Mouse (Mus musculus) skeletal muscle tissue, adult 2 months (tissue): ENCODE measurements at regions not wholly inside any gene's neighbourhood (a gene's known extent, or its start where the extent isn't known, plus 50 kb on each side); places are given as distances from the start of the nearest gene placed in this dataset.
"Not testable (repeated sequence)": the region's sequence is repeated elsewhere in the genome, so short reads cannot be mapped to it uniquely, and the experiment has no call there.

ENCODE experiments used
- DNase-seq: peaks from one replicate; pipeline ENCODE4 v3.0.0-alpha.2; 2012; ENCODE audit warnings: low read depth, low spot score

DNA sequence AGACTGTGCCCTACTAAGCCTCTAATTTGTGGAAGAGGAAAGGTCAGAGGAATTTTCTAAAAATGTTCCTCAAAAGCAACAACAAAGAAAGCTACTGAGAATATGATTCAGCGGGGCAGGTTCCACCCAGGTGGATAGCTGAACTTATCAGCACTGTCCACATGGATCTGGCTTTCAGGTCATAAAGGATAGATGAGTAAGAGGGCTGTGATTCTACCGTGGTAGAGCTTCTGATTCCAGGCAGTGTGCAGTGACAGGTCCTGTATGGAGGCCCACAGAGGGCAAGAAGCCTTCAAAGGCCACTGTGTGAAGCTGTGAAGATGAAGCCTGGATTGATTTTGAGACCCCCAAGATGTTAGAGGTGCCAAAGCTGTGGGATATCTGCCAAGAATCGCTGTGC lies 51.8 kb downstream of the Teddm3 start:
- DNase-seq: not testable (repeated sequence)

DNA sequence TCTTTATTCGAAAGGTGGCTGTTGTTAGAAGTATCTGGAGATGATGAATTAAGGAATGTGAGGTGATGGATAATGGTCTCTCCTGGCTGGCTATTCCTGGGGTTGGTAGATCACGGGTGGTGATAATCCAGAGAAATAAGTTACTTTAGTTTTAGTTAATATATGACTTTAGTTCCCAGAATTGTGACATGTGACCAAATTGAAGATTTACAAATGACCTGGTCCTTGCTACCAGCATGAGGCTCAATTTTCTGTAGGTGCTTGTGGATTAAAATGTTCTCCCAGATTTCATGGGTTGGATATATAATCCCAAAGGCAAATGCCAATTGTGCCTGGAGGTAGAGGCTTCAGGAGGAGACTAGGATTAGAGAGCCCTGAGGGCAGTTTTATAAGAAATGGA lies 53.7 kb downstream of the Teddm3 start:
- not testable (repeated sequence) for DNase-seq

DNA sequence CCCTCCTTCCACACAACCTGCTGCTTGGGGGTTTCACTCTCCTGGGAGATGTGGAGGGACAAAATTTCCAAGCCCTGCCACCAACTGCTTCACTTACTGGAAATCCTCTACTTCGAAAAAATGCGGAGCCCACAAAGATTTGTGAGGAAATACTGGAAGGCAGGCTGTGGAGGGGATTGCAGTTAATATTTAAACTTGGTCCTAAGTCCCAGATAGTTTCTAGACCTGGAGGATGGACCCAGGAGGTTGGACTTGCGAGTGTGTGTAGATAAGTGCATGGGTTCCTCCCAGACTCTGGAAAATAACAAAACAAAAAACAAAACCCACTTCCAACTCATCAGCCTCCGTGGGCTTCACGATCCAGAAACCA lies 79.0 kb downstream of the Teddm3 start:
- DNase-seq: no peak

DNA sequence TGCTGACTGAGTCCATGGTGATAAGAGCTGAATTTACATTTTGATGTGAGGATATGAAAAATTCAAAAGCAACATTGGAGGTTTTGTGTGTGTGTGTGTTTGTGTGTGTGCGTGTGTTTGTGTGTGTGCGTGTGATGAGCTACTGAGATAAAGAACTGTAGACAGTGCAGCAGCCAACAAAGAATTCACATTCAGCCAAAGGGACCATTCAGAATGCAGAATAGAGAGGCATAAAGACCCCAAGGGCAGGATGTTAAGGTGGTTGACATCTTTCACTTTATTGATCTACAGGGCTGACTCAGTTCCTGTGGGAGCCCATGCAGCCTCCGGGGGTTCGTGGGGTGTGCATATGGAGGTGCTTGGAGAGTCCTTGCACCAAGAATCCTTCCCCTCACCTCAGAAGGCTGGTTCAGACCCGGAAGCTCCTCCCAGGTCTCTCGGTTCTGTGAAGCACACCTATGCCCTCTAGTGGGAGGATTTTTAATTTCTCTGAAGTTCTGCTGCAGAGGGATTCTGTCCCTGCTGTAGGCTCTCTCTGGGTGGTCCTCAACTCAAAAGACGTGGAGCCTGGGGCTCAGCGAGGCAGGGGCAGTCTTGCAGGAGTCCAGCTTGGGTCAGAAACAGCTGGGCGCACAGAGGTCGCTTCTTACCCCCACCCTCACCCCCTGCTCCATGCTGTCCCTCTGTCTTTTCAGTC lies 79.6 kb downstream of the Teddm3 start:
- not testable (repeated sequence) for DNase-seq

DNA sequence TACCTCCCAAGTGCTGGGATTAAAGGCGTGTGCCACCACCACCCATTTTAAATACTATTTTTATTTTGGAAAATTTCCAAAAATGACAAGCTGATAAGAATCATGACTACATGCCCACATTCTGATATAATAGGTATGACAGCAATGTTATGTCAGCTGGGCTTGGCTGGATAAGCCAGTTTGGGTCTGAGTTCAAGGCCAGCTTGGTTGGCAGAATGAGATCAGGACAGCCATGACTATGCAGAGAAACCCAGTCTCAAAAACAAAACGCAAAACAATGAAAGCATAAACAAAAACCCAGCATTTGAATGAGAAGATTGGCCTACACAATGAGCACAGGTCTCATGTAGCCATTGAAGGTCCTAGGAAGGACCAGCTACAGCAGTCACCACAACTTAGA lies 93.6 kb downstream of the Teddm3 start:
- no peak for DNase-seq

DNA sequence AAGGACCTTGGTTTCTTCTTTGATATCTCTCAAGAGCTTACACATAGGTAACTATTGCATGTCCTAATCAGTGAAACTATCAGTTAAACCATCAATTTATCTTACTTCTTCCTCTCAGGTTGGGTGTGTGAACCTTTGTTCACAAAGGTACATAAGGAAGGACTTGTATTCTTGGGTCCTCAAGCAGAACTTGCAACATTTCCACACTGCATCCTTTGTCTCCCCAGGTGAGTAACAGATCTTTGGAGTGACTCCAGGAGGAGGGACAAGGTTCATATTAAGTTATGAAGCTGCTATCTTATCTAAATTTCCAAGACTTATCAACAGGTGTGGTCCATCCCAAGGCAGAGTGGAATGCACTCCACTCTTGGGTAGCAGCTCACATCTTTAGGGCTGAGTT lies 99.0 kb downstream of the Teddm3 start:
- no peak for DNase-seq

DNA sequence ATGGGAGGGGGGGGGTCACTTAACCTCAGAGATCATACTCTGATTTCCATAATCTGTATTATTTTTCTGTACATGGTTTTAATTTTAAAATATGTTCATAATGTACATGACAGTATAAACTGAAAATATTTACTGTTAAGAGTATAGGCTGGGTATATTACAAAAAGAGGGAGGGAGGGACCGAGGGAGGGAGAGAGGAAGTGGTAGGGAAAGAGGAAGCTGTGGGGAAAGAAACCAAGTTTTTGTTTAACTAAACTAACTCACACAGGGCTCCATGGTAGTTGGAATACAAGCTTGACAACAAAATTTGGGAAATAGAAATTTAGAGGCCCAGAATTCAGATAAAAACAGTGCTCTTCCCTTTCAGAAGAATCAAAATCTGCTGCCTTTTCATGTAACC lies 131.7 kb downstream of the Teddm3 start:
- not testable (repeated sequence) for DNase-seq

DNA sequence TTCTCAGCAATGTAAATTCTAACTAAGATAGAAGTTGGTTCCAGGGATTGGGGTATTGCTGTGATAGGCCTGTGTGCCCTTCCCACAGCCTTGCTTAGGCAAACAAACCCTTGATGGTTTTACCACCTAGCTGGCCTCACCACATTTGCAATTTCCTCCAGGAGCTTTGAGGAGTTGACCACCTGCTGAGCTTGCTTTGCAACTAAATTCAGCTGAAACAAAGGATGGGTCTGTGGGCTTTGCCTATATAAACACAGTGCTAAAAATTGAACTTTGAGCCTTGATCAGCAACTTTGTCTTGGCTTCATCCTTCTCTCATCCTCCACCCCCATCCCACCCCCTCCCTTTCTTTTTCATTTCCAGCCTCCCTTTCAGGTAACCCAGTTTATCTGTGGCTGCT lies 148.9 kb downstream of the Teddm3 start:
- no peak for DNase-seq

DNA sequence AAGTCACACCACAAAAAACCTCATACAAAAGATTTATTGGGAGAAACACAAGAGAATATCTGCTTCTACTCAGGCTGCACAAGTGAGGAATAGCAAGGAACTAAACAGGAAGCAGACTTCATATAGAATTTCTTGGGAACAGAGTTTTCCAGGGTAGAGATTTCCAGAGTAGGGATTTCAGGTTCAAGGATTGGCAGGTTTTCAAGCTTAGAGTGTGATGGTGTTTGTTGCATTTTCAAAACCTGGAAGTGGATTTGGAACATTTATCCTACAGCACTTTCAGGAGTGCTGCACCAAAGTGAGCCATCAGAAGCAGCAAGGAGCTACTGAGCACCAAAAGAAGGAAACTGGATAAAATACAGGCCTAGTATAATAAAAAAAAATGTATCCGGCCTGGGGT lies 152.7 kb downstream of the Teddm3 start:
- DNase-seq: no peak

DNA sequence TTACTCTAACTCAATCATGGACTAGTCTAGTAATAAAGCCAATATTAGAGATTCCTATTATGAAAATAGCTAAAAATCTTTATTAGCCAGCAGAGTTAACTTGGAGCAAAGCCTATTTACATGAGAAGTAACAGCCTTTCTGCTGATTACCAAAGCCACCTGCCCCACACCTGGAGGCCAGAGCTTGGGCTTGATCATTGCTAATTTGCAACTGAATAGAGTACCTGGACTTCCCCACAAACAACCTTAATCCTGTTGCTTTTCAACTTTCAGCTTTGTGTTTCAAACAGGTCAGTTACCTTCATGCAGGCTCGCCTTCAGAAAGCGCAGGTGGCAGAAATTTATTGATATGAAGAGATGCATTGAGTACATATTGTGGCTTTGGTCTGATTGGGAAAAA lies 163.3 kb downstream of the Teddm3 start:
- DNase-seq: no peak

DNA sequence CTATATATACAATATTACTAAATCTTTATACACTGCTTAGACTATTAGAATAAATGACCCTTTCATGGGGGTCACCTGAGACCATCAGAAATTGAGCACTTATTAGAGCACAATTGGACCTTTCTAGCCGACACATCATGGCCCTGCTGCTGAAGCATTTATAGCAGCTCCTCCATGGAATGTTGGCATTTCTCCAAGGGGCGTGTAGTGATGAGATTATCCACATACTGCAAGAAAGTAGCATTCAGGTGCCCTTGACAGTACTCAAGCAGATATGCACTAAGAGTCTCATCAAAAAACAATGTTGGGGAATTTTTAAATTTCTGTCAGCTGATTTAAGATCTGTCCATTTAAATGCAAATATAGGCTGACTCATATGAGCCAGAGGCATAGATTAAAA lies 178.4 kb downstream of the Teddm3 start:
- no peak for DNase-seq

DNA sequence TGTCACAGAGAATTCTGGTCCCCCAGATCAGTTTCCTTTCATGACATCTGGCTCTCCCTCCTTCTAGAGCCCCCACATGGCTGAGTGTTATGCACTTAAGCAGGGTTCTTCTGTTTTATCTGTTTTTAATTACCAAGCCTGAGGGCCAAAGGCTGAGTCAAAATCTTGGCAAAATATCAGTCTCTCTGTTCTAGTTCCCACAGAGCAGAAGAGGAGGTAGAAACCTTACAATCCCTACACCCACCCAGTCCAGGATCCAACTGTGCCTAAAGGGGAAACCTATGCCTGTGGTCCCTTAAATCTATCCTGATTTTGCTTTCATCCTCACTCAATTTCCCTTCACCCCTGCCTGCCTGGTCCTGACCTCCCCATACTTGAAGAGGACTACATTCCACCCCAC lies 181.4 kb downstream of the Teddm3 start:
- DNase-seq: no peak

DNA sequence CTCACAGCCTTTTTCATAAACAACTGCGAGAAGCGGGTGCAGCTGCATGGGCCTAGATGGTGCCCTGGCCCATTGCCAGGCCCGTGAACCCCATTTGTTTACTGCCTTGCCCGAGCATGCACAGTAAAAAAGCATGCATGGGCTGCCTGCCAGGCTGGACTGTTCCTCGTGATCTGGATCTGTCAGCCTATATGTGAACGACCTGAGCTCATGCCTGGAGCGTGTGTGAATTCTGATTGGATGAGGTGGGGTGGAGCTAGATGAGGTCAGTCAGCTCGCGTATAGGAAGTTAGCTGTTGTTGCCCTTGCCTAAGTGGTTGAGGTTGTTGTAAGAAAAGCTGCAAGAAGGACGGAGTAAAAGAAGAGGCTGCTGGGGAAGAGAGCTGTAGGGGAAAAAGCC lies 194.9 kb downstream of the Teddm3 start:
- DNase-seq: no peak

DNA sequence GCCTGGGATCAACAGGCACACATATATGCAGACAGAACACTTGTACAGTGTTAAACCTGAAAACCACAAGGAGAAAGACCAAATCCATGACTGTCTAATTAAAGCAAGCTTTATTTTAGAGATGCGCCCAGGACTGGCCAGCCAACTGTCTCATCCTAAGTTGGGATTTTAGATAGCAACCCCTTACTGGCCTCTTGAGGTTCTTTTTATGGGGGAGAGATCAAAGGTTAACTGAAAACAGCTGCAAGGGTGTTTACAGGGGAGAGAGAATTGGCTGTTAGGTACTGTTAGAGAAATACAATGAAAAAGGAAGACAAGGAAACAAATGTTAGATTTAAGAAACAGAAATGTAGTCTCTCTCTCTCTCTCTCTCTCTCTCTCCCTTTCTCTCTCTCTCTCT lies 202.4 kb upstream of the Thpo start:
- no peak for DNase-seq

DNA sequence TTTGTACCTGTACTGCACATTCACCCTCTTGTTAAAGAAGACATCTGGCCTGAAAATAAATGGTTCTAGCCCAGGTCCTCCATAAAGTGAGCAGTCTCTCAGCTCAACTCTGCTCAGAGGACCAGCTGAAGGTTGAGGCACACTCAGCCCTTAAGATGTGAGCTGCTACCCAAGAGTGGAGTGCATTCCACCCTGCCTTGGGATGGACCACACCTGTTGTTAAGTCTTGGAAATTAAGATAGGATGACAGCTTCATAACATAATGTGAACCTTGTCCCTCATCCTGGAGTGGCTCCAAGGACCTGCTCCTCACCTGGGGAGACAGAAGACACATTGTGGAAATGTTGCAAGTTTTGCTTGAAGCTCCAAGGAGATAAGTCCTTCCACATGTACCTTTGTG lies 200.5 kb upstream of the Thpo start:
- not testable (repeated sequence) for DNase-seq

DNA sequence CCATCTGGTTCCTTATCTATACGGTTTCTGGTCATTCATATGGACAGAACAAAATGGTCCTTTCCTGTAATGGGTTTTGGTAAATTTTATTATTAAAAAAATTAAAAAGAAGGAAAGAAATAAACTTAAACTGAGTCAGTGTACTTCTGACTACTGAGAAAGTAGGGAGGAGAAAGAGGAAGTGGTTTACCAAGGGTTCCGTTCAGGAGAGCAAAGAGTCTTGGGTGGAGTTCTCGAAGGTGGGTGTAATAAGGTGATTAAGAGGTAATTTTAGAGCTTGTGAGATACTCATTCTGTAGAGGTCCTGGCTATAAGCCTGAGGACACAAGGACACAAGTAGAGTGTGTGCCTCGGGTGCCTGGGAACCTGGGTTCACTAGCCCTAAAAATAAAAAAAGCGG lies 195.7 kb upstream of the Thpo start:
- DNase-seq: not testable (repeated sequence)

DNA sequence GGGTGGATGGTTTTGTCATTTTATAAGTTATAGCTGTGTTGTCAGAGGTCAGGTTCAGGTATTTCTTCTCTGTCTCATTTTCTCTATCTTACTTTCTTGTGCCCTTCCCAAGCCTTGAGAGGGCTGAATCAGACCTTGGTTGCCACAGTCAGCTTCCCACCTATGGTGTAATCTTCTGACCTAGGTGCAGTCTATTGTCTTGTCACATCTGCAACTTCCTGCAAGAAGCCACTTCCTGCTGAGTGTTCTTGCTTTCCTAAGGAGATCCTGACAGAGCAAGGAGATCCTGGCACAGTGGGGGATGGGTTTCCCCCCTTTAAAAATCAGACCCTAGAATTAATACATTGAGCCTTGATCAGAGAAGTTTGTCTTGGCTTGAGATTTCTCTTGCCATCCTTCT lies 191.5 kb upstream of the Thpo start:
- DNase-seq: not testable (repeated sequence)

DNA sequence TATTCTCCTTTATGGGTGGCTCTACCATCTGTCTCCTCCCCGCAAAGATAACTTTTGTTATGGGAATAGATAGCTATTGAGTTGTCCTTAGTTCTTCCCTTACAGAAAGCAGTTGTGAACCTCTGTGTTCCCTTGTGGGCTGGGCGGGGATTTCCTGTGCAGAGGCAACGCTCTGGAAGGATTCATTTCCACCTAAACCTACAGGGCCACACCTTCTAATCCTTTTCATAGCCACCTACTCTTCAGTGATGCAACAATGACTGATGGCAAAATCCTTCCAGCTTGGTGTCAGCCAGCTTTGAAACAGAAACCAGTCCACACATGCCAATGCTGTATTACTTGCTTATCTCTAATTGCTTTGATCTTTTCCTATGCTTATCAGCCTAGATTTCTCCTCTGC lies 176.6 kb upstream of the Thpo start:
- not testable (repeated sequence) for DNase-seq

DNA sequence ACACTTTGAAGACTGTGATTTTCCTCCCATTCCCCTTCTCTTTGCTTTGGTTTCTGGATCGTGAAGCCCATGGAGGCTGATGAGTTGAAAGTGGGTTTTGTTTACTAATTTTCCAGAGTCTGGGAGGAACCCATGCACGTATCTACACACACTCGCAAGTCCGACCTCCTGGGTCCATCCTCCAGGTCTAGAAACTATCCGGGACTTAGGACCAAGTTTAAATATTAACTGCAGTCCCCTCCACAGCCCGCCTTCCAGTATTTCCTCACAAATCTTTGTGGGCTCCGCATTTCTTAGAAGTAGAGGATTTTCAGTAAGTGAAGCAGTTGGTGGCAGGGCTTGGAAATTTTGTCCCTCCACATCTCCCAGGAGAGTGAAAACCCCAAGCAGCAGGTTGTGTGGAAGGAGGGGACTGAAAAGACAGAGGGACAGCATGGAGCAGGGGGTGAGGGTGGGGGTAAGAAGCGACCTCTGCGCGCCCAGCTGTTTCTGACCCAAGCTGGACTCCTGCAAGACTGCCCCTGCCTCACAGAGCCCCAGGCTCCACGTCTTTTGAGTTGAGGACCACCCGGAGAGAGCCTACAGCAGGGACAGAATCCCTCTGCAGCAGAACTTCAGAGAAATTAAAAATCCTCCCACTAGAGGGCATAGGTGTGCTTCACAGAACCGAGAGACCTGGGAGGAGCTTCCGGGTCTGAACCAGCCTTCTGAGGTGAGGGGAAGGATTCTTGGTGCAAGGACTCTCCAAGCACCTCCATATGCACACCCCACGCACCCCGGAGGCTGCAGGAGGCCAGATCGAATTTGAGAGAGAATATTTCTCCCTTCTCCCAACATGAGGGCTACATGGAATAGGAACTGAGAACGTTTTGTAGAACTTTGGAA lies 174.4 kb upstream of the Thpo start:
- not testable (repeated sequence) for DNase-seq

DNA sequence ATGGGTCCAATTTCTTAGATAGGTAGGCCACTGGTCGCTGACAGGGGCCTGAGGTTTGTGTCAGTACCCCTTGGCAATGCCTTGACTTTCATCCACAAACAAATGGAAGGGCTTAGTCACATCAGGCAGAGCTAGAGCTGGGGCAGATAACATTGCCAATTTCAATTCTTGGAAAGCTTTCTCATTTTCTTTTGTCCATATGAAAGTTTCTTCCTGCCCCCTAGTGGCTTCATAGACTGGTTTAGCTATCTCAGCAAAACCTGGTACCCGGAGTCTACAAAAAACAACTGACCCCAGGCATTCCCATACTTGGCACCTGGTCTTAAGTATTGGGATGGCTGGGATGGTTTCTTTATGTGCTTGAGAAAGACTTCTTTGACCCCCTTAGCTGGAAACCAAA lies 161.4 kb upstream of the Thpo start:
- DNase-seq: peak; percentile 3

DNA sequence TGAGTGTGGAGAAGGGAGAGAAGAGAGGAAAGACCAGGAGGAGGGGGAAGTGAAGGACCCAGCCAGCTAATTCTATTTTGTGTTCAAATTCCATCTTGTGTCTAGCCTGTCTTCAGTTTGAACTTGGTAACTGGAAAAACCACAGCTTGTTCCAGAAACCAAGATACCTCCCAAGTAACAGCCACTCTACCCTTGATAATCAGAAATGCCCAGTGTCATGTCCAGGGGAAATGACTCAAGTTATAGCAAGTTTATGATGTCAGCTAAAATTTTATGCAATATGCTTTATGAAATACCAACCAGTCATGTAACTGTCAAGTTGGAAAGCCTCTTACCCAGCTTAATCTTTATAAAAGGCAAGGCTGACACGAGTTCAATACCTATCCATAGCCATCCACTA lies 137.4 kb upstream of the Thpo start:
- DNase-seq: no peak

DNA sequence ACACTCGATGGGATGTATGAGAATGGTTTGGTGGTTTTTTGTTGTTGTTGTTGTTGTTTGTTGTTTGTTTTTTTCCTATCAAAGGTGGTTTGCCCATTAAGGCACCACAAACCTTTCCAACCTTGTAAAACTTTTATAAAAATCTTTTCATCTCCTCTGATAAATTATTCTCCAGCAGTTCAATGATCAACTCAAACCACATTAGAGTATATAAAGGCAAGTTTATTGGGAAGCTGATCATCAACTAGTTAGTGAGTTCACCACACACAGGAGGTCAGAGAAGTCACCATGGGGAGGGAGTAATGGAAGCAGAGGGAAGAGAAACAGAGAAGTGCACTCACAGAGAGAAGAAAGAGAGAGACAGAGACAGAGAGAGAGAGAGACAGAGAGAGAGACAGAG lies 132.5 kb upstream of the Thpo start:
- DNase-seq: no peak

DNA sequence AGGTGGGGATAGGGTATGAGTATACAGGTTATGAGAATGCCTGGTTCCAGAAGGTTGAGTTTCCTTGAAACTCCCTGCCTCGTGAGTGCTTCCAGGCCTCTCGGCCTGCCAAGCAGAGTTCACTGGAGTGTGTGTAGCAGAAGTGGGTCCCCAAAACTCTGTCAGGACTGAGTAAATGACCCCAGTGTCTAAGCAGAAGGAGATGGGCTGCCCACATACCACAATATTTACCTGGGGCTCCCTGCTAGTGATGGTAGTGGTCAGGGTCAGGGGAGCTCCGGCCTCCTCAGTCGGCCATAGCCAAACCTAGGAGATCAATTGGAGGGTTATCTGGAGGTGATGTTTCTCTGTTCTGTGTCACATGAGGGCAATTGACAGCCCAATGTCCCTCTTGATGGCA lies 126.9 kb upstream of the Thpo start:
- no peak for DNase-seq
